Mouse (Mus musculus) heart, postnatal 0 days (tissue): ENCODE measurements around the gene Med24. TPM values are rescaled to one million over a fixed set of nuclear protein-coding genes. Genes with fewer than 3 reads are reported as not detected.
"Not testable (repeated sequence)": the region's sequence is repeated elsewhere in the genome, so short reads cannot be mapped to it uniquely, and the experiment has no call there.

ENCODE experiments used
- ATAC-seq: fragments of 200-750 bp; cut with Nextera tagmentation; 2 replicates; pipeline ENCODE4 v1.8.0; 2017; ENCODE audit warnings: low read depth, moderate number of reproducible peaks, moderate library complexity; ENCODE audit not compliant: insufficient read depth
- DNase-seq: peaks from one replicate; pipeline ENCODE4 v3.0.0-alpha.2; 2016; ENCODE audit warnings: low spot score
- H3K27ac ChIP-seq: fragments of 300-500 bp; sonication (generic); 2 replicates; pipeline ENCODE4 v1.5.1; 2014; ENCODE audit warnings: low read depth, mild to moderate bottlenecking
- H3K27me3 ChIP-seq: fragments of 300-500 bp; sonication (generic); 2 replicates; pipeline ENCODE4 v1.6.1; 2014; ENCODE audit warnings: low read length, mixed read lengths; ENCODE audit not compliant: control insufficient read depth, insufficient read depth
- H3K36me3 ChIP-seq: fragments of 300-500 bp; sonication (generic); replicated peaks from 2 replicates; pipeline ENCODE4 v1.6.1; 2014; ENCODE audit warnings: low read length, mixed read lengths; ENCODE audit not compliant: control insufficient read depth, insufficient read depth
- H3K4me1 ChIP-seq: fragments of 300-500 bp; sonication (generic); 2 replicates; pipeline ENCODE4 v1.6.1; 2014; ENCODE audit warnings: antibody characterized with exemption; ENCODE audit not compliant: control insufficient read depth, insufficient read depth
- H3K4me2 ChIP-seq: fragments of 300-500 bp; sonication (generic); 2 replicates; pipeline ENCODE4 v1.6.1; 2014; ENCODE audit warnings: low read depth, mild to moderate bottlenecking, low read length, moderate library complexity
- H3K4me3 ChIP-seq: fragments of 300-500 bp; sonication (generic); 2 replicates; pipeline ENCODE4 v1.5.1; 2014; ENCODE audit warnings: low read depth, low read length
- H3K9ac ChIP-seq: fragments of 300-500 bp; sonication (generic); replicated peaks from 2 replicates; pipeline ENCODE4 v1.6.1; 2014; ENCODE audit warnings: low read depth, low read length, mixed read lengths
- H3K9me3 ChIP-seq: fragments of 300-500 bp; sonication (generic); replicated peaks from 2 replicates; pipeline ENCODE4 v1.6.1; 2016; ENCODE audit warnings: low read length; ENCODE audit not compliant: control insufficient read depth
- CTCF ChIP-seq: IDR thresholded peaks from 2 replicates; pipeline ENCODE4 v1.5.1; 2016; ENCODE audit warnings: antibody characterized with exemption, control low read depth, low read depth
- EP300 ChIP-seq: IDR thresholded peaks from 2 replicates; pipeline ENCODE4 v1.6.1; 2016; ENCODE audit warnings: antibody characterized with exemption, low read depth
- WGBS: fragments of 180-500 bp; shearing (Covaris S2); extraction: QIAGEN DNeasy Blood & Tissue Kit; methylation state at CpG from one replicate; pipeline ENCODE4 v1.1.7; 2014; 5-methylcytosine and 5-hydroxymethylcytosine counted together
- polyA plus RNA-seq: library from polyadenylated mRNA; unstranded; fragments of >200 nt; fragmentation: Nextera tagmentation; extraction: Ambion mirVana; gene quantifications from 2 replicates; pipeline ENCODE4 v1.2.1, GENCODE M21; 2015
- total RNA-seq: library from RNA; depleted of rRNA; stranded (reverse); fragments of >200 nt; gene quantifications from 2 replicates; pipeline ENCODE4 v1.2.3, GENCODE M21; 2014; ENCODE audit warnings: low replicate concordance

Gene Med24
- total and polyA plus RNA-seq, 2 experiments from 2014 or later: 23.3 to 48.0 TPM

GRCm38 (mm10) chr11:98680023-98680422 lies 49.2 kb downstream of the Med24 start:
- TF ChIP-seq CTCF (no peak), EP300 (no peak)
- DNase-seq: no peak

GRCm38 (mm10) chr11:98675829-98676363 lies 53.3 kb downstream of the Med24 start:
- DNase-seq (no peak), ATAC-seq (no peak)
- no peak for TF ChIP-seq EP300
- no peak for TF ChIP-seq CTCF
- Histone ChIP-seq H3K27ac (no peak overlapping the region), H3K4me2 (no peak overlapping the region), H3K4me3 (no peak overlapping the region), H3K36me3 (no peaks in the 10 kb centered on the region), H3K9ac (no peak overlapping the region), H3K27me3 (no peaks in the 10 kb centered on the region), H3K4me1 (no peaks in the 10 kb centered on the region), H3K9me3 (no peaks in the 10 kb centered on the region)
- WGBS: 25% methylated on average over 7 of the region's 7 CpGs

More at GRCm38 (mm10) chr11:98680023-98680422, 49.2 kb downstream of the Med24 start:
- Histone ChIP-seq H3K9me3 (no peaks in the 10 kb centered on the region), H3K9ac (no peak overlapping the region), H3K36me3 (0 out of 2 replicates have a peak, but pooled peaks cover under 1% of the 10 kb centered on the region), H3K27me3 (no peaks in the 10 kb centered on the region), H3K4me2 (no peak overlapping the region), H3K4me3 (no peak overlapping the region), H3K27ac (no peak overlapping the region), H3K4me1 (peaks cover 10% of the 10 kb centered on the region)
- WGBS: 92% methylated on average over 1 of the region's 1 CpGs
- ATAC-seq: no peak

- TF ChIP-seq CTCF: peak; percentile 63
- H3K4me3 ChIP-seq, H3K4me1 ChIP-seq, H3K36me3 ChIP-seq, H3K27me3 ChIP-seq, H3K27ac ChIP-seq, H3K9me3 ChIP-seq, H3K9ac ChIP-seq, H3K4me2 ChIP-seq: not testable (repeated sequence)
- peak; percentile 76 for ATAC-seq
- peak; percentile 52 for DNase-seq
- 4% methylated on average over 6 of the region's 7 CpGs for WGBS
Measured at GRCm38 (mm10) chr11:98673136-98673535, 56.1 kb downstream of the Med24 start.

GRCm38 (mm10) chr11:98672482-98672881 lies 56.8 kb downstream of the Med24 start:
- no peaks in the 10 kb centered on the region for H3K9me3 ChIP-seq
- H3K4me1 ChIP-seq: no peaks in the 10 kb centered on the region
- no peaks in the 10 kb centered on the region for H3K36me3 ChIP-seq
- TF ChIP-seq CTCF (no peak), EP300 (no peak)
- WGBS: 76% methylated on average over 5 of the region's 5 CpGs
- DNase-seq (no peak), ATAC-seq (no peak)
- H3K4me2 ChIP-seq: no peak overlapping the region
- H3K9ac ChIP-seq: no peak overlapping the region
- no peak overlapping the region for H3K4me3 ChIP-seq
- peaks cover 7% of the 10 kb centered on the region; the same call in 1 of the 2 replicates for H3K27me3 ChIP-seq
- no peak overlapping the region for H3K27ac ChIP-seq

DNA sequence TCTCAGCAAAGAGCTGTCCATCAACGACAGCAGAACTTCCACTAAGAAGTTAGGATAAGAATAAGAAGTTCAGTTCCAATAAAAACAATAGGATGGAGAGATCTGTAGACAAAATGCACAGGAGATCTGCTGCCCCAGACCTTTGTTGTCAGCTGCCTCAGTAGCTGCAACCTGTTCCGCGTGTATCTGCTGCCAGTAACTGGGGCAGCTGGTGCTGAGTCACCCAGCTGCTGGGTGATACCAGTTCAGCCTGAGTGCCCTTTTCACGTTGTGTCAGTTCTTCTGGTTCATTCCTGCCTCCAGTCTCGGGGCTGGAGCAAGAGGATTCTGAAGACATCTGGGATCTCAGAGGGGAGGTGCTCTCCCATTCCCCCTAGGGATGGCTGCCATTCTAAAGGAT lies 57.4 kb downstream of the Med24 start:
- no peaks in the 10 kb centered on the region for H3K9me3 ChIP-seq
- H3K27me3 ChIP-seq: peaks cover 14% of the 10 kb centered on the region
- no peak overlapping the region for H3K9ac ChIP-seq
- no peaks in the 10 kb centered on the region for H3K36me3 ChIP-seq
- DNase-seq (no peak), ATAC-seq (no peak)
- H3K4me2 ChIP-seq: no peak overlapping the region
- no peak for TF ChIP-seq EP300
- TF ChIP-seq CTCF: no peak
- H3K4me3 ChIP-seq: no peak overlapping the region
- H3K4me1 ChIP-seq: no peaks in the 10 kb centered on the region
- WGBS: 37% methylated on average over 5 of the region's 5 CpGs
- H3K27ac ChIP-seq: no peak overlapping the region

- H3K27ac ChIP-seq: no peak overlapping the region
- TF ChIP-seq CTCF (no peak), EP300 (no peak)
- no peaks in the 10 kb centered on the region for H3K4me1 ChIP-seq
- H3K4me2 ChIP-seq: no peak overlapping the region
- WGBS: 49% methylated on average over 3 of the region's 3 CpGs
- no peak overlapping the region for H3K9ac ChIP-seq
- no peaks in the 10 kb centered on the region for H3K36me3 ChIP-seq
- no peak for DNase-seq
- no peak overlapping the region for H3K4me3 ChIP-seq
- no peaks in the 10 kb centered on the region for H3K9me3 ChIP-seq
- no peak for ATAC-seq
- peaks cover 16% of the 10 kb centered on the region for H3K27me3 ChIP-seq
Measured at GRCm38 (mm10) chr11:98671284-98671815, 57.9 kb downstream of the Med24 start.
